Mouse (Mus musculus) forebrain, postnatal 0 days (tissue): Measurements from ENCODE around the gene Cd9. TPM values are rescaled to one million over a fixed set of nuclear protein-coding genes. Genes with fewer than 3 reads are reported as not detected.

Experiments
- ATAC-seq: fragments of 200-750 bp; cut with Nextera tagmentation; 2 replicates; pipeline ENCODE4 v1.8.0; 2017; ENCODE audit warnings: mild to moderate bottlenecking, moderate library complexity
- DNase-seq: peaks from one replicate; pipeline ENCODE4 v3.0.0-alpha.2; 2015
- H3K27ac ChIP-seq: fragments of 300-500 bp; sonication (generic); 2 replicates; pipeline ENCODE4 v1.5.1; 2014; ENCODE audit warnings: low read depth, mild to moderate bottlenecking, antibody characterized with exemption, low read length, moderate library complexity, mixed read lengths
- H3K27me3 ChIP-seq: fragments of 300-500 bp; sonication (generic); 2 replicates; pipeline ENCODE4 v1.6.1; 2014; ENCODE audit warnings: mild to moderate bottlenecking, low read length, mixed read lengths; ENCODE audit not compliant: insufficient read depth
- H3K36me3 ChIP-seq: fragments of 300-500 bp; sonication (generic); 2 replicates; pipeline ENCODE4 v1.6.1; 2014; ENCODE audit warnings: mild to moderate bottlenecking, moderate library complexity; ENCODE audit not compliant: insufficient read depth
- H3K4me1 ChIP-seq: fragments of 300-500 bp; sonication (generic); 2 replicates; pipeline ENCODE4 v1.6.1; 2014; ENCODE audit warnings: antibody characterized with exemption; ENCODE audit not compliant: insufficient read depth
- H3K4me2 ChIP-seq: fragments of 300-500 bp; sonication (generic); 2 replicates; pipeline ENCODE4 v1.6.1; 2014; ENCODE audit warnings: low read depth, mild to moderate bottlenecking, moderate library complexity
- H3K4me3 ChIP-seq: fragments of 300-500 bp; sonication (generic); 2 replicates; pipeline ENCODE4 v1.5.1; 2014; ENCODE audit warnings: low read depth, low read length, mixed read lengths
- H3K9ac ChIP-seq: fragments of 300-500 bp; sonication (generic); 2 replicates; pipeline ENCODE4 v1.6.1; 2014; ENCODE audit warnings: mild to moderate bottlenecking
- H3K9me3 ChIP-seq: fragments of 300-500 bp; sonication (generic); 2 replicates; pipeline ENCODE4 v1.6.1; 2016; ENCODE audit warnings: low read length
- CTCF ChIP-seq: sonication (generic); IDR thresholded peaks from 2 replicates; pipeline ENCODE4 v1.5.1; 2016; ENCODE audit warnings: antibody characterized with exemption, control low read depth, low read depth
- WGBS: fragments of 180-500 bp; shearing (Covaris S2); extraction: QIAGEN DNeasy Blood & Tissue Kit; methylation state at CpG from one replicate; pipeline ENCODE4 v1.1.7; 2014; 5-methylcytosine and 5-hydroxymethylcytosine counted together
- polyA plus RNA-seq: library from polyadenylated mRNA; unstranded; fragments of >200 nt; fragmentation: Nextera tagmentation; extraction: Ambion mirVana; gene quantifications from 2 replicates; pipeline ENCODE4 v1.2.1, GENCODE M21; 2015
- total RNA-seq: library from RNA; depleted of rRNA; stranded (reverse); fragments of >200 nt; gene quantifications from 2 replicates; pipeline ENCODE4 v1.2.3, GENCODE M21; 2014

Gene Cd9
- total and polyA plus RNA-seq, 2 experiments from 2014 or later = 57.4 to 140 TPM

DNA sequence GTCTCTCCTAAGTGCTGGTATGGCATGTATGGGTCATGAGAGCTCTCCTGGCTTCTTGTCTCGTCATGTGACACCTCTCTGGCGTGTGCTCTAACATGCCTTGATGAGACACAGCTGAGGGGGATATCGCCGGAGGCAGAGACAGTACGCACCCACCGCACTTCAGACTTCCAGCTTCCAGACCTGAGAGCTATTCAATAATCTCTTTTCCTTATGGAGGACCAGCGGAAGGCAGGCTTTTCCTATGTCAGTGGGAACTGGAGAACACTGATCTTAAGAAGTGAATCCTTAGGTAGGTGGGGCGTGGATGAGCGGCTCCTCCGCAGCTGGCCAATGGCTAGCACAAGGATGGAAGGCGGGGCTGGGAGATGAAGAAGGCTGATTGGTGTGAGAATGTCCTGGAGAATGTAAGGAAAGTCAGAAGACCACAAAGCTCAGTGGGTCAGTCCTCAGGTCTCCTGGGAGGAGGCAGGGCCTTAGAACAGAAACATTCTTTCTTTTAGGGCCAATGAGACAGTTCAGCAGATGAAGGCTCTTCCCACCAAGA, 38.6 kb upstream of the Cd9 start:
- no peak for TF ChIP-seq CTCF
- DNase-seq (no peak), ATAC-seq (no peak)
- H3K36me3 ChIP-seq = no peaks in the 10 kb centered on the region
- H3K4me3 ChIP-seq = no peak overlapping the region
- no peaks in the 10 kb centered on the region for H3K27me3 ChIP-seq
- 0 out of 2 replicates have a peak, but pooled peaks cover 3% of the 10 kb centered on the region for H3K9me3 ChIP-seq
- no peak overlapping the region for H3K4me2 ChIP-seq
- no peak overlapping the region for H3K27ac ChIP-seq
- no peak overlapping the region for H3K9ac ChIP-seq
- WGBS = 90% methylated on average over 11 of the region's 11 CpGs
- no peaks in the 10 kb centered on the region for H3K4me1 ChIP-seq

DNA sequence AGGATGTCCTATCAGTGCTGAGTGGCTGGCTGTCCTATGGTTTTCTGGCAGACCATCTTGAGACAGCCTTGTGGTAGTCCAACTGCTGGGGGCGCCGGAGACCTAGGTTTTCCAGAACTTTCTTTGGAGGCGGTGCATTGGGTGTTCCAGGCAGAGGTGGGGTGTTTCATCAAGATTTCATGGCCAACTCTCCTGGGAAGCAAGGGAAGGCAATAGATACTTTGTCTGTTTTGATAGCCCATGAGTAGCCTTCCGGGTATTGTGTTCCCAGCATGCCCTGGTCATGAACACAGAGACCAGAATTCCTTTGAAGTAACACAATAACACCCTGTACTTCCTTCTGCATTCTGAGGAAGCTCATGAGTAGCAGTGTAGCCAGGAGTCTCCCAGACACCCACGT, 34.9 kb upstream of the Cd9 start:
- H3K9ac ChIP-seq = no peak overlapping the region
- WGBS = 88% methylated on average over 5 of the region's 5 CpGs
- no peak overlapping the region for H3K4me3 ChIP-seq
- DNase-seq = no peak
- H3K9me3 ChIP-seq = 0 out of 2 replicates have a peak, but pooled peaks cover 3% of the 10 kb centered on the region
- no peaks in the 10 kb centered on the region for H3K36me3 ChIP-seq
- H3K4me2 ChIP-seq = no peak overlapping the region
- no peaks in the 10 kb centered on the region for H3K27me3 ChIP-seq
- no peaks in the 10 kb centered on the region for H3K4me1 ChIP-seq
- no peak for TF ChIP-seq CTCF
- ATAC-seq = no peak
- H3K27ac ChIP-seq = no peak overlapping the region

- no peak overlapping the region for H3K9ac ChIP-seq
- no peak for ATAC-seq
- H3K4me3 ChIP-seq = no peak overlapping the region
- no peaks in the 10 kb centered on the region for H3K9me3 ChIP-seq
- no peak overlapping the region for H3K4me2 ChIP-seq
- H3K27ac ChIP-seq = no peak overlapping the region
- DNase-seq = no peak
- H3K36me3 ChIP-seq = no peaks in the 10 kb centered on the region
- no peaks in the 10 kb centered on the region for H3K4me1 ChIP-seq
- TF ChIP-seq CTCF = no peak
- WGBS = 89% methylated on average over 9 of the region's 9 CpGs
- no peaks in the 10 kb centered on the region for H3K27me3 ChIP-seq
These were observed 34.1 kb upstream of the Cd9 start for GRCm38 (mm10) chr6:125528614-125529200.

DNA sequence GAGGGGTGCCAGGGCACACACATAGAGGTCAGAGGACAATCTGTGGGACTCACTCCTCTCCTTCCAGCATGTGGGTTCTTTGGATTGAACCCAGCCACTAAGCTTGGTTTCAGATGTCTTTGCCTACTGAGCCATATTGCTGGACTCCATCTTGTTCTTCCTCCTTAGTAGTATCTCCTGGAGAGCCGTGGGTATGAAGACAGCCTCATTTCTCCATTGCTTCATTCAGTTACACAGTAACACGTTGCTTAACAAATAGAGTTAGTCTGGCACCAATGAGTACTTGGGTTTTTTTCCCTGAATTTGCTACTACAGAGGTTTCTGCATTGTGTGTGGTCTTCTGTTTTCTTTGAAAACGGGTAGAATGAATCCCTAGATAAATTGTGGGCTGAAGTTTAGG, 31.5 kb upstream of the Cd9 start:
- Histone ChIP-seq H3K9me3 (no peaks in the 10 kb centered on the region), H3K4me1 (no peaks in the 10 kb centered on the region), H3K27ac (no peak overlapping the region), H3K4me3 (no peak overlapping the region), H3K27me3 (no peaks in the 10 kb centered on the region), H3K9ac (no peak overlapping the region), H3K36me3 (no peaks in the 10 kb centered on the region), H3K4me2 (no peak overlapping the region)
- 53% methylated on average over 3 of the region's 3 CpGs for WGBS
- no peak for DNase-seq
- no peak for TF ChIP-seq CTCF
- no peak for ATAC-seq

GRCm38 (mm10) chr6:125524027-125524426, 29.4 kb upstream of the Cd9 start:
- no peaks in the 10 kb centered on the region for H3K4me1 ChIP-seq
- ATAC-seq = no peak
- no peak for TF ChIP-seq CTCF
- no peak overlapping the region for H3K4me3 ChIP-seq
- H3K27me3 ChIP-seq = no peaks in the 10 kb centered on the region
- H3K9ac ChIP-seq = no peak overlapping the region
- H3K9me3 ChIP-seq = no peaks in the 10 kb centered on the region
- no peak overlapping the region for H3K27ac ChIP-seq
- H3K36me3 ChIP-seq = no peaks in the 10 kb centered on the region
- WGBS = 89% methylated on average over 6 of the region's 6 CpGs
- no peak overlapping the region for H3K4me2 ChIP-seq
- DNase-seq = no peak

GRCm38 (mm10) chr6:125521558-125522193, 27.1 kb upstream of the Cd9 start:
- 57% methylated on average over 5 of the region's 5 CpGs for WGBS

More at GRCm38 (mm10) chr6:125521558-125522193, 27.1 kb upstream of the Cd9 start:
- H3K4me1 ChIP-seq = no peaks in the 10 kb centered on the region
- H3K4me3 ChIP-seq = no peak overlapping the region
- H3K4me2 ChIP-seq = no peak overlapping the region
- H3K9ac ChIP-seq = no peak overlapping the region
- H3K27ac ChIP-seq = no peak overlapping the region
- TF ChIP-seq CTCF = no peak
- no peak for ATAC-seq
- DNase-seq = no peak
- no peaks in the 10 kb centered on the region for H3K36me3 ChIP-seq
- H3K9me3 ChIP-seq = no peaks in the 10 kb centered on the region
- no peaks in the 10 kb centered on the region for H3K27me3 ChIP-seq
